Mouse (Mus musculus) monocyte, adult 2 months (primary cell): ENCODE measurements around the gene Pam16.
A peak's percentile ranks its signal among the peaks of the same experiment; 100 is the strongest.
"Not testable (repeated sequence)": the region's sequence is repeated elsewhere in the genome, so short reads cannot be mapped to it uniquely, and the experiment has no call there.

Source experiments
- DNase-seq, 2 experiments: peaks; one replicate each; pipeline ENCODE4 v3.0.0; 2022; ENCODE audit warnings: low spot score in 2 of 2, low read depth in 1 of 2

Pam16 gene

DNA sequence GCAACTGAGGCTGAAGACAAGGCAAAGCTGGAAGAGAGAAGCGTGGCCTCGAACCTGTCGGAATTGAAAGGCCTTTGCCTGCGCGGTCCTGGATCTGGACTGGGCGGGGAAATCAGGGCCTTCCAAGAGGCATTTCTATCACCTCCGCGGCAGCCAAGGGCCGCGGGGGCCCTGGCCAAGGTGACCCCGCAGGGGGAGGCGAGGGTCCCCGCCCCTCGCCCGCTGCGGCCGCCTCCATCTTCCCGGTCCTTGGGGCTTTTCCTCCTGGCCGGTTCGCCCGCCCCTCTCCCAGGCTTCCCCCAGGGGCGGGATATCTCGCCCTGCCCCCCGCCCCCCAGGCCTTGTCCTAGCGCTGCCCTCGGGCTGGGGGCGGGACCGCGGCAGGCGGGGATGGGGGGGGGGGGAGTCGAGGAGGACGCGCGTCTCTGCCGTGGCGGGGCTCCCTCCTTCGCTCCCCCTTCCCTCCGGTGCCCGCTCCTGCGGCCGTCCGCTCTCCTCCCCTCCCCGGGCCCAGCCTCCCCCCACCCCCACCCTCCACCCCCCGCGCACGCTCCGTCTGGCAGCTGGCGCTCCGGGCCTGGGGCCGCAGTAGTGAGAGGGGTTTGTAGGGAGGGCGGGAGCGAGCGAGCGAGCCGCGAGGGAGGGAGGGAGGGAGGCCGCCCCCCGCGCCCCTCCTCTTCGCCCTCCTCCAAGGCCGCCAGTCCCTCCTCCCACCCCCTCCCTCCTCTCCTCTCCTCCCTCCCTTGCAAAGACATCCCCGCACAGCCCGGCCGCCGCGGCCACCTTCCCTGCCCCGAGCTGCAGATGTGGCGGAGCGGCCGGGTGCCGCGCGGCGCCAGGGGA lies 30.6 kb downstream of the Pam16 start, which contains the start of gene Glis2:
TSS of gene Glis2 (plus strand) at position 743 of the 843 bp plus-strand sequence.
- DNase-seq, result no peak

DNA sequence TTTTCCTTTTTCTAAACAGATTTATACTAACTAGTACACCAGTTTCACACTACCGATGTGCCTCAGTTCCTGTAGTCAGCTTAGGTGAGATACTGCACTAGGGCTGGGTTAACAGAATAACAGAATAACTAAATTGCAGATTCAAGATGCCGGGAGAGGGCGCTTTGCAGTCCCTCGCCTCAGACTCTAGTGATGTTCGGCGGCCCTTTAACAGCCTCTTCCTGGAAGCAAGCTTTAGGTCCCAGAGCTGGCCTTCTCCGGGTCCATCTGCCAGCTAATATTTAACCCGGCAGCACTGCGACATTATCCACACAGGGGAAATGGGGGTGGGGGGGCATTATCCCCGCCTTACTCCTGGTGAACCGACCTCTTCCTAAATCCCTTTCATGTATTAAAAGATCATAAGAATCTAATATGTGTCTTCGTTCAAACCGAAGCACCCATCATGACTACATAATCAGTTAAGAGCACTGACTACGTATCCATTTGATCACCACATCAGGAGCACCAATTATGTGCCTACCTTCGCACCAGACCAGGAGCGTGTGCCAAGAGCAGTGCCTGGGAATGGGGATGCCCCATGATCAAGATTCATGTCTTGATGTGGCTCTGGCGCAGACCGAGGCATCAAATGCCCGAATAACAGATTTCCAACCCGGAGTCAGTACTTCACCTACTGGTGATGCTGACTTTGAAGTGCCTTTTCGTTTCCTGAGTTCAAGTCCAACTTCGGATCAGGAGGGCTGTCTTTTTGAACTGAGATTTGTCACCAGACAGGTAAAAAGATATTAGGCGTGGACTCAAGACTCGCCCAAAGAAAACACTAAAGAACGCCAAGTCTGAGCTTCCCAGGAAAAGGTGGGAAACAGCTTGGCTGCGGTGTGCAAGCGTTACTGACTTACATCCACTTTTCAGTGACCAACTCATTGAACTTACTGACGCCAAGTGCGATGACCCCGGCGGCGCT lies 31.6 kb downstream of the Pam16 start:
- no peak for DNase-seq

DNA sequence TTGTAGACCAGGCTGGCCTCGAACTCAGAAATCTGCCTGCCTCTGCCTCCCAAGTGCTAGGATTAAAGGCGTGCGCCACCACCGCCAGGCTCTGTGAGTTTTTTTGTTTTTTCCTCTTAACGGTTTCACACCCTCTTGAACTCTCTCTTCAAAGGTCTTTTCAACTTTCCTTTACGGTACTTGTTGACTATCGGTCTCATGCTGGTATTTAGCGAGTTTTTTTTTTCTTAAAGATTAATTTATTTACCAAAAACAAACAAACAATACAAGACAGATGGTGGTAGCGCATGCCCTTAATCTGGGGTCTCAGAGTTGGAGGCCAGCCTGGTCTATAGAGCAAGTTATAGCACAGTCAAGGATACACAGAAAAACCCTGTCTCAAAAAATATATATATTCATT lies 34.6 kb downstream of the Pam16 start:
- no peak for DNase-seq

DNA sequence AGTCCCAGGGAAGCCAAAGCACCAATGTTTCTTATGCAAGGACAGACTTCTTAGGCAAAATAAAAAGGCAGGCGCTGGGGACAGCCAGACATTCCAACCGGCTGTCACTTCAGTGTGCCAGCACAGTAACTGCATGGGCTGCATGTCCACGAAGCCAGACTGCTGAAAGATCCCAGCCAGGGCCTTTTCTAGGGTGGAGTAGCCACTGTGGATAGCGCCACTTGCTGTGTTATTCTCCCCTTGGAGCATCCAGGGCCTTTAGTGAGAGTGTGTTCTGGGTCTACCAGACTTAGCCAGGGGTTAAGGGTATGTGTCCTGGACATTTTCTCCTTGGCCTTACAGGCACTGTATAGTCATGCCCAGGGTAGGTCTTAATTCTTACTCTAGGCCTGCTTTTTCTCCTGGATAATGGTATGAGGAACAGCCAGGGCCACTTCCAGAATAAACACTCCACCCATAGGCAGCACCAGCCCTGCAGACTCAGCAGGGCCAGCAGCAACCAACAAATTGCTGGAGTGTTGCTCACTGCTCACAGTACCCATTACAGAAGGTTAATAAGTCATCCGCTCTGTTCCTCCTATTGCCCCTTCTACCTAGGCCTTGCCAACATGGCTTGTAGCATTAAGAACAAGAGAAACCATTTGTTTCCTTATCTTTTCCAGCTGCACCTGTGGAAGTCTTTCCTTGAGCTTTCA lies 37.1 kb downstream of the Pam16 start:
- DNase-seq, result no peak

DNA sequence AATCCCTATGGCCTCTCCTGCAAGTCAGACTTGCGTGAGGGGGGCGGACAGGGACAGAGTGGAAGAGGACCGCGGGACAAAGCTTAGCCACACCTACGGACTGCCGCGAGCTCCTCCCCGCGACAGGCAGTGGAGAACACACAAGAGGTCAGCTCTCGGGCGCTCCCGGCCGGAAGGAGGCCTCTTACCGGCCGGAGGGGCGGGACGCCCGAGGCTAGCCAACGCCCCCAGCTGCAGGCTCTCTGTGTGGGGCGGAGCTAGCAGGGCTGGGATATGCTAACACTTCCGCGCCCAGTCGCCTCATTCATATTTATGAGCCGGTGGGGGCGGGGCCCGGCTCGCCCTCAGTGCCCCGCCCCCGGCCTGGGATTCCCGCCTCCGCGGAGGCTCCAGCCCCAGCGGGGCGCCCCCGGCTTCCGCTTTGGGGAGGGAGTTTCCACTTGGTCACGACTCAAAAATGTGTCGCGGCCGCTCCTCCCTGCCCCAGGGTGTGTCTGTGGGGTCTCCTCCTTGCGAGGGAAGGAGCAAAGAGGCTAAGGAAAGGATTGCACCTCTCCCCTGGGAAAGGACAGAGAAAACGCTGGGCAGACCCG lies 38.2 kb downstream of the Pam16 start:
- peak; percentile 94 to 95 for DNase-seq

DNA sequence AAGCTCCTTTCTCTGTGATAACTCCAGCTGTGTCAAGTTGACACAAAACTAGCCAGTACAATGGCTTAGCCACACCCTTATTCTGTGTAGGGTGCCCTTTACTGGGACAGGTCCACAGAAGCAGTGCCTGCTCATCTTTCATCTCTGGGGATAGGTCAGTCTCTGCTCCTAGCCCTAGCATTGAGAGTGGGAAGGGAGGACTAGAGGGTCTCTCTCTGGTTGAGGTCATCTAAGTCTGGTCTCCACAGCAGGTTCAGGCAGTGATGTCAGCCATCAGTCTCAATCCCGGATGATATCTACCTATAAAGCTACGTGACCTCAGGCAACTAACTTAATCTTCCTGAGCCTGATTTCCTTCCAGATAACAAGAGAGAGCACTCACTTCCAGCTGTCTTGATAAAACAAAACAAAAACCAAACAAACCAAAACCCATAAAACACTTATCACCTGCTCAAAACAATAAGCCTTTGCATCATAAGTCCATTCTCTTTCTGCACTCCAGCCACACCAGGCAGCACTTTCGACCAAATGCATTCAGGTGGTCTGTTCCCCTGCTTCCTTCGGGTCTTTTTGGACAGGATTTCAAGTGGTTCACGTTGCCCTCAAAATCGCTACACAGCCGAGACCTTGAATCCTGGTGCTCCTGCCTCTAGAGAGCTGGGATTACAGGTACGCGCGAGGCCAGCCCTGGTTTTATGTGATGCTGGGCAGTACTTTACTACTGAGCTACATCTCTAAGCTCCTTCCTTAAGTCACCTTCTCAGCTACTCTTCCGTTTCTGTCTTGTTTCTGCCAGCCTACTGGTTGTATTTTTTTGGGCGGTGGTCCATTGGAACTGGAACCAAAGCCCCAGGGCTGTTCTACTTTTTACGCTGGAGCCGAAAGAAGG lies 38.9 kb downstream of the Pam16 start:
- no peak for DNase-seq

DNA sequence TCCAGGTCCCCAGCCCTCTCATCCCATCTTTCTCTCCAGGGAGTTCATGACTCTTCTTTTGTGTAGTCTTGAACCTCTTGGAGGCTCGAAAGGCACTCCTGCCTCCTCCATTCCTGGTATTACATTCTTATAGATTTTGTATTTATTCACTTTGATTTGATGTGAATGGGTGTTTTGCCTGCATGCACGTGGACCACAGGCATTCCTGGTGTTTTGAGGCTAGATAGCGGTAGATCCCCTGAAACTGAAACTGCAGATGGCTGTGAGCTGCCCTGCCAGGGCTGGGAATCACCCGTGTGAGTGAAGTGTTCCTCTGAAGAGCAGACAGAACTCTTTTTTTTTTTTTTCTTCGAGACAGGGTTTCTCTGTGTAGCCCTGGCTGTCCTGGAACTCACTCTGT lies 40.4 kb downstream of the Pam16 start:
- DNase-seq, result no peak

DNA sequence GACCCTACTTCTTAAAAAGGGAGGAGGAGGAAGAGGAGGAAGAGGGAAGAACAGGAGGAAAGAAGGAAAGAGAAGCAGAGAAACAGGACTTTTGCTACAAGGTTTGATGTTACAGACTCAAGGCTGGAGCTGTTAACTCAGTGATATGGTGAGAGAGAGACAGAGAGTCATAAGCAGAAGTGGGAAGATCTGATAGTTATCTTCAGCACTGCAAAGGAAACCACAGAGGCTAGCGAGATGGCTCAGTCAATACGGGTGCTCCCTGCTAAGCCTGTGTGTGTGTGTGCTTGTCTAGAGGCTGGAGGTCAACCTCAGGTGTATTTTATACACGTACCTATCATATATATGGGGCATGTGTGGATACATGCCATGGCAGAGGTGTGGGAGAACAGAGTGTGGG lies 41.0 kb downstream of the Pam16 start:
- no peak for DNase-seq

DNA sequence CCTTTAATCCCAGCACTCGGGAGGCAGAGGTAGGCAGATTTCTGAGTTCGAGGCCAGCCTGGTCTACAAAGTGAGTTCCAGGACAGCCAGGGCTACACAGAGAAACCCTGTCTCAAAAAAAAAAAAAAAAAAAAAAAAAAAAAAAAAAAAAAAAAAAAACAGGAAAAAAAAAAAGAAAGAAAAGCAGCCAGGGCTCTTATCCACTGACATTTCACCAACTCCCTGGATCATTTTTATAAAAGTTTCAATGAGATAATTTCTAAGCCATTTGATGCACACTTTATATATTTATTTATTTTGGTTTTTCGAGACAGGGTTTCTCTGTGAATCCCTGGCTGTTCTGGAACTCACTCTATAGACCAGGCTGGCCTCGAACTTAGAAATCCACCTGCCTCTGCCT lies 43.6 kb downstream of the Pam16 start:
- not testable (repeated sequence) for DNase-seq

DNA sequence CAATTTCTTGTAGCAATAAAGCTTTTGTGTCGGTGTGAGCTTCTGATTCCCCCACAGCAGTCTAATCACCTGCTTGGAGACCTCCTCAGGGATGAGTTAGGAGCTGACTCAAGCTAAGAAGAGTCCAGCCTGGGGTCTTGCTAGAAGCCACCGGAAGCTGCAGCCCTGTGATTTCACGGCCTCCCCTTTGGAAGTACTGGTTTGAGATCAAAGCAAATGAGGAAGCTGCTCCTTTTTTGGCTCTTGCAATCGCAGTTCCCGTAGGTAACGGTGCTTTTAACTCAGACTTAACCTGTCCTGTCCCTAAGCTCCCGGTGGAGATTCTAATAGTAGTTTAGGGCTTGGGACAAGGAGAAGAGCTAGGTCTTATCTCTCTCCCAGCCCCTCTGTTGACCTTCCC lies 46.2 kb downstream of the Pam16 start:
- no peak for DNase-seq

DNA sequence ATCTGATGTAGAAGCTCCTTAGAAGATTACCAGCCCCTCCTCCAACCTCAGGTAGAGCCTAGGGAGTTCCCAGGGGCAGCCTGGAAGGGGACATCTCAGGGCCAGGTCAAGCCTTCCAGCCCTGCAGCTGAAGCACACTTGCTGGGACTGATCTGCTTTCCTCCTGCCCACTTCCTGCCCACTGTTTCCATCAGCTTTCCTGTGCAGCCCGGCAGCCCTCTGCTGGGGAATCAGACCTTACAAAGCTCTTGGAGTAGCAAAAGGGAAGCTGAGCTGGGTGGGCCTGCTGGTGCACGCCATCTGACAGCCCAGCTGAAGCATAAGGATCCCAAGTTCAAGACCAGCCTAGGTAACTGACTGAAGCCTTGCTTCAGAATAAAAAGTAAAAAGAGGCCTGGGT lies 47.9 kb downstream of the Pam16 start:
- no peak for DNase-seq

DNA sequence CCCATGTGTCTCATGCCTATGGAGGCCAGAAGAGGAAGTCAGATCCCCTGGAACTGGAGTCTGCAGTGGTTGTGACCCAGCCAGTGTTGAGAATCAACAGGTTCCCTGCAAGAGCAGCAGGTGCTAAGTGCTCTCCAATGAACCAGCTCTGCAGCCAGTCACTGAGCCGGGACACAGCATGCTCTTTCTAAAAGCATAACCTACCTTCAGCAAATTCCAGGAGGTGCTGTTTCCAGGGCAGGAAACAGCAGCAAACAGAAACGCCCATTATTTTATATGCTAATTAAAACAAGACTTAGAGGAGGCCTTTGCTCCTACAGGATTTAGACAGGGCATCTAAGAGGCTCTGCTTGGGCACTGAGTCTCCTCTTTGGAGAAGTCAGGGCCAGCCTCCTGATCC lies 48.8 kb downstream of the Pam16 start:
- DNase-seq, result no peak

DNA sequence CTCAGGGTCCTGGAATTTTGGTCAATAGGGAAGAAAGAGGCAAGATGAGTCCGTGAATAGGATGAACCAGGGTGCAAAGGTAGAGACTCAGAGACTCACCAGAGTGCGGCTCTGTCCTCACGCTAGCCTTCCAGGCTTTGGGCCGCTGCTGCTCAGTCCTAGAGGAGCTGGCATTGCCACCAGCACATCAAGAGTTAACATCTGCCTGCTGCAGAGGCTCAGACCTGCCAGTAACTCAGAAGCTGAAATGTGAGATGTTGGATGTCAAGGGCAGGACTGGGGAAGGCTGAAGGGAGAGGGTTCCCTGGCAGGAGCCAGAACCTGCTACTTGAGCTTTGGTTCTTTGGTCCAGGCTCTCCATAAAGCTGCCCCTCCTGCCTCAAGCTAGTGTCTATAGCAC lies 54.1 kb downstream of the Pam16 start:
- DNase-seq, result no peak

DNA sequence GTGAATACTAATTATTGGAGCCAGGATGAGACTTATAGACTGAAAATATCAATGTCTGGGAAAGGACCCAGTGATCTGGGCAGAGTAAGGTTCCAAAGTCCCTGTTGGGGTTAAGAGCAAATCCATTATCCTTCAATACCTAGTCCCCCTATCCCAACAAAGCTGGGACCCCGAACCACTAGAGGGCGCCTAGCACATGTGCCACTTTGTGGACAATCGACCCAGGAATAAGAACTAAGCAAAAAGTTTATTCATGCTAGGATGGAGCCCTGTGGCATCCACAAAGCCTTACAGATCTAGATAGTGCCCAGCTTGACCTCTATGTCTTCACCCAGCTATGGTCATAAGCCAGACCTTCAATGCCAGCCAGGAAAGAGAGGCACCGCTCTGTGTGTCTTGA lies 56.9 kb downstream of the Pam16 start:
- DNase-seq, result peak in 1 of 2 experiments; percentile 70
